Mouse (Mus musculus) large intestine, adult 2 months (tissue): ENCODE measurements around the gene Gdf9. TPM values are rescaled to one million over a fixed set of nuclear protein-coding genes. Genes with fewer than 3 reads are reported as not detected.
"Not testable (repeated sequence)": the region's sequence is repeated elsewhere in the genome, so short reads cannot be mapped to it uniquely, and the experiment has no call there.

Experiments used
- DNase-seq: peaks from one replicate; pipeline ENCODE4 v3.0.0-alpha.2; 2012; ENCODE audit warnings: low read depth, low spot score
- WGBS: fragments of 180-500 bp; shearing (Covaris S2); methylation state at CpG from one replicate; pipeline ENCODE4 v1.1.7; 2018; 5-methylcytosine and 5-hydroxymethylcytosine counted together
- polyA plus RNA-seq: library from polyadenylated mRNA; depleted of rRNA; stranded (reverse); fragments of >200 nt; gene quantifications from 2 replicates; pipeline ENCODE4 v1.2.3, GENCODE M21; 2012; rRNA removed

The Gdf9 gene
- polyA plus RNA-seq, result 0.92 and 1.1 TPM in 2 replicates

DNA sequence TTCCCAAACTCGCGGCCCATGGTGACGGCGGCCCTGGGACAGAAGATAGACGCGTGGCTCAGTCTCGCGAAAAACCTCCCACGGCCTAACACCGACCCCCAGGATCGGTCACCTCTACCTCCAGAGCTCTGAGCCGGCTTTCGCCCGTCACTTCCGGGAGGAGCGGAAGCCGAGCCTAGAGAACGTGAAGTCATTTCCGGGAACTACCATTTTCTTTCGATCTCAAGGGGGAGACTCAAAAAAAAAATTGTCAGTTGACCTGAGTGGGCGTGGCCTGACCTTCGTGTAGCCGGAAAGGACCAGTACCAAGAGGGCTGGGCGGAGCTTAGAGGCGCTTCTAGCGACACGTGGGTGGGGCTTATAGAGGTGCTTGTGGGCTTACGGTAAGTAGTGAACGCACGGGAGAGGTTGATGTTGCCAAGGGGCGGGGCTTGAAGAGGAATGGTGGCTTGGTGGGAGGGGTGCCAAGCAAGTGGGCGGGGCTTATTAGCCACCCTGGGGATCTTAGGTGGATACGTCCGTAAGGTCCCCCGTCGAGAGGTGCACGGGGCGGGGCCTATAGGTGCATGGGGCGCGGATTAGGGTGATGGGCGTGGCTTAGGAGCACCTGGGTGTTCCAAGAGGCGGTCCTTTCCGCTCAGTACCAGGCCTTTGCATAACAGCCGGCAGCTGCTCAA lies at the start of gene Gdf9, which contains the start of gene Uqcrq:
Gdf9 (plus strand) TSS at position 354 of the 677 bp plus-strand sequence.
Uqcrq (minus strand) TSS at position 162 of the 677 bp plus-strand sequence.
- peak; percentile 99 for DNase-seq
- WGBS, result under 1% methylated on average over 44 of the region's 44 CpGs

DNA sequence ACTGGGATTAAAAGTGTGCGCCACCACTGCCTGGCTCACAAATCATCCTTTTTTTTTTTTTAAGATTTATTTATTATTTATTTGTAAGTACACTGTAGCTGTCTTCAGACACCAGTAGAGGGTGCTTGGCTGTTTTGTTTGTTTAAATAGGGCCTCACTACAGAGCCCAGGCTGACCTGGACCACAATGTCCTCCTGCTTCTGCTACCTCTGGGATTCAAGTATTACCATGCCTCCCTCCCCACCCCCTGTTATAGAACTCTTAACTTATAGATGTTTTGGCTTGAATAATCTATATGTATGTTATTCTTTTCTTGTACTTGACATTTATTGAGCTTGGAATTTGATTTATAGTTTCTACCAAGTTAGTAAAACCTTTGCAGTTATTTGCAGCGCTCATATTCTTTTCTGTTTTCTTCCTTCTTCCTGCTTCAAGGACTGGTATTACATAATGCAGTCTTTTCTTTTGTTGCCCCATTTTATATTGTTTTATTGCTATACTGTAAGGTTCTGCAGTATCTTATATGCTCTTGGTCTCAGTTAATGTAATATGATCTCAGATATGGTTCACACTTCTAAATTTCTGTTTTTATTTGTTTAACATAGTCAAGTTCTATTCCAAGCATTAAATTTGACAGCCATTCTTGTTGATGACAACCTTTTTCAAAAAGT lies 46.9 kb upstream of the Gdf9 start:
- DNase-seq, result peak; percentile 36
- WGBS, result 60% methylated on average over 2 of the region's 2 CpGs

DNA sequence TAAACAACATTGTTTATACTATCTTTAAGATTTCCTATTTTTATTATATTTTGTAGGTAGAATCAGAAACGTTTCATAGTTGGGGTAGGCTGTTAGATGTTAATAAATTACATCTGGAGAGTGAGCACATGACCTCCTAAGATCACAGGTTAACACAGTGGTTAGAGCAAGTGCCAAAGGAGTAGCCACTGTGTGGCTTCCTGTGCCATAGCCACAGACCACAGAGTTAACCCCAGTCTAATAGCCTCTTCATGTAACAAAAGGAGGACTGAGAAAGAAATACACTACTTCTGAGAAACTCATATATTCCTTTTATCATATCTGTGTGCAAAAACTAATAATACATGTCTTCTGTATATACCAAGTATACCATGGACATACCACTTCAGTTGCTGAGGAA lies 37.0 kb upstream of the Gdf9 start:
- no peak for DNase-seq
- 62% methylated on average over 1 of the region's 1 CpGs for WGBS

DNA sequence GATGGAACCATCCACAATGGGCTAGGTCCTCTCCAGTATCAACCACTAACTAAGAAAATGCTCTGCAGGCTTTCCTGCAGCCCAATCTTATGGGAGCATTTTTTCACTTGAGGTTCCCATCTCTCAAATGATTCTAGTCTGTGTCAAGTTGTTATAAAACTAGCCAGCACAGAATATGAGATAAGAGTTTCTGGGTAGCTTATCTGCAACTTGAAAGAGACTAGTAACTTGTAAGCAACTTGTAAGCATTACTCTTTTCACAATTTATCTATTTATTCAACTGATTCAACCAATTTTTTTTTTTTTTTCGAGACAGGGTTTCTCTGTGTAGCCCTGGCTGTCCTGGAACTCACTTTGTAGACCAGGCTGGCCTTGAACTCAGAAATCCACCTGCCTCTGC lies 27.2 kb upstream of the Gdf9 start:
- no peak for DNase-seq
- WGBS, result 83% methylated on average over 1 of the region's 1 CpGs

DNA sequence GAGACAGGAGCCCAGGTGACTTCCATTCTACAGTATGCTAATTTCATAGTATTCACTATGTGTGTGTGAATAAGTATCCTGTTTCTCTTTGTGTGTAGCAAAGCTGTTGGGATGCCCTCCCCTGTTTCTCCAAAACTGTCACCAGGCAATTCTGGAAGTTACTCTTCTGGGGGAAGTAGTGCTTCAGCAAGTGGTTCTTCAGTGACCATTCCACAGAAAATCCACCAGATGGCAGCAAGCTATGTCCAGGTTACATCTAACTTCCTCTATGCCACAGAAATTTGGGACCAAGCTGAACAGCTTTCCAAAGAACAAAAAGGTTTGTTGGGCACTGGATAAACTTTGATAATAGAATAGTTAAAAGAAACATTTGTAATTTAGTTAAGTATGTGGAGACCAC lies 19.1 kb upstream of the Gdf9 start:
- no peak for DNase-seq

DNA sequence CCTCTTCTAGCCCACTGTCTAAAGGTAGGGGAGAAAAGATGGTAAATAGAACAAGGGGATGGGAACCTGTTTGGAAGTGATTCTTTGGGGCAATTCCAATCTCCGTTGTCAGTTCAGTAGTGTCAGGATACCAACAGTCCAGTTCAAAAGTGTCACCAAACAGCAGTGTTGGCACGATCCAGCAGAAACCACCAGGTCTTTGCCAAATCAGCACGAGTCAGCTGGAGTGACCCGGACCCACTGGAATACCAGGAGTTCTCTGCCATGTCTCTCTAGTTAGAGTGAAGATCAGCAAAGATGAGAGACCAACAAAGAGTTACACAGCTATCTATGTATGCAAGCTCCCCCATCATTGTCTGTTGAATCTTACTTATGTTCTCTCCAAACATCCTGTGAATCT lies 17.0 kb upstream of the Gdf9 start:
- no peak for DNase-seq
- 90% methylated on average over 4 of the region's 4 CpGs for WGBS

DNA sequence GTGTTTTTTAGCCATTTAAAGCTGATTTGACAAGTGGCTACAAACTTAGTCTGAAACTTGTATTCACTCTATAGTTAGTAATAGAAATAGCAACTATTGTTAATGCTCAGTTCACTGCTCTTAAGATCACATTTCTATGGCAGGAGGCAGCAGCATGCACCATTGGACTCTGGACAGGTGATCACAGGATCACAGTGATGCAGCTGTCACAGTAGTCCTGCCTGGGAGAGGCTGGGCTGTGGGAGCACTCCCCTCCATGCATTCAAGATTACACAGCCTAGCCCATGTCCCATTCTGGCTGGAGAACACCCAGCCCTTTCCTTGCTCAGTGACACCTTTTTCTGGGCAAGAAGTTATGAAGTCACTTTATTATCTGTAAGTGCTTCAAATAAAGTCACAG lies 12.8 kb upstream of the Gdf9 start:
- no peak for DNase-seq

DNA sequence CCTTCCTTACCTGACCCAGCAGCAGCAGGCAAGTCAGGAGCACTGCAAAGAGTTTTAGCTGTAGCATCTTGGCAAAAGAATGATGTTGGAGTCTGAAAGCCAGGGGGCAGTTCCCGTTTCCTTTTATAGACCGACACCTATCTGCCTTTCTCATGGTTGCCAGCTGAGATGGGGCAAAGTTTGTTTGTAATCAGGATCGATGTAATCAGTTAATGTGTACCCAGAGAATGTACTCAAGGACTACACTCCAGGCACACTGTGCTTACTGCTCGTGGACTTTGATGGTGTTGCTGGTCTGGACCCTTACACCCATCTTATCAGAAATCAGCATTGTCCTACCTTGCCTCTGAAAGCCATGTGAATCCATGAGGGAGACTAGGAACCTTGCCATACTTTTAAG lies 7.8 kb upstream of the Gdf9 start, which contains the start of gene Leap2:
Leap2 (minus strand) TSS at position 135 of the 400 bp plus-strand sequence.
- DNase-seq, result no peak
- 35% methylated on average over 4 of the region's 4 CpGs for WGBS

DNA sequence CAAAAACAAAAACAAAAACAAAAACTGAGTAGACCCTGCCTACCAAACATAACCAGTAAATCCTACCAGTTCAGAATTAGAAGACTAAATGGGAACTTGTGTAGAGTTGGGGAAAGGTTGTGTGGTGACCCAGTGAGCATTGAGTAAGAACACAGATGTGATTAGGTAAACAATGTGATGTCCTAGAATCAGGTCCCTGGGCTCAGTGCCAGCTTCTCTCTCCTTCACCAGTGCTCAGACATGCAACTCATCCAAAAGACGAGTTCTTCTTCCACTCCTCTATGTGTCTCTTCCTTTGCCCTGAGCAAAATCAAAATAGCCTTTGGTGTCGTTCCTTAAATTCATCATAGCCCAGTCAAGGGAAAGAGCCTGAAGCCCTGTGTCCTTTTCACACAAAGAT lies 6.0 kb upstream of the Gdf9 start:
- 79% methylated on average over 2 of the region's 2 CpGs for WGBS
- no peak for DNase-seq

DNA sequence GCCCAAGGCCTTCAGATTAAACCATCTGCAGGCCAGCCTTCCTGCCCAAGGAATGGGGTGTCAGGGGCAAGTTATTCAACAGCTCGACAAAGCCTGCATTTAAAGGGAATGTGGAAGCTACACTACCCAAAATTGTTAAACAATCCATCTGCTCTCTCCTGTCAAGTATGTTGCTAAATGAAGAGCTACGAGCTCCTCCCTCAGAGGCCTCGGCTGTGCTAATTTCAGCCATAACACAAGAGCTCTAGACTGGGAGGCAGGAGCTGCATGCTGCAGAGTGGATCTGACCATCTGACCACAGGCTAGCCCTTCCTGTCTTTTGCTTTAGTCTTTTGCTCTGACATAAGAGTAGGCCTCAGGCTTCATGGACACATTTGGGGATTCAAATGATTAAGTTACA lies 5.6 kb upstream of the Gdf9 start:
- 61% methylated on average over 3 of the region's 3 CpGs for WGBS
- no peak for DNase-seq

DNA sequence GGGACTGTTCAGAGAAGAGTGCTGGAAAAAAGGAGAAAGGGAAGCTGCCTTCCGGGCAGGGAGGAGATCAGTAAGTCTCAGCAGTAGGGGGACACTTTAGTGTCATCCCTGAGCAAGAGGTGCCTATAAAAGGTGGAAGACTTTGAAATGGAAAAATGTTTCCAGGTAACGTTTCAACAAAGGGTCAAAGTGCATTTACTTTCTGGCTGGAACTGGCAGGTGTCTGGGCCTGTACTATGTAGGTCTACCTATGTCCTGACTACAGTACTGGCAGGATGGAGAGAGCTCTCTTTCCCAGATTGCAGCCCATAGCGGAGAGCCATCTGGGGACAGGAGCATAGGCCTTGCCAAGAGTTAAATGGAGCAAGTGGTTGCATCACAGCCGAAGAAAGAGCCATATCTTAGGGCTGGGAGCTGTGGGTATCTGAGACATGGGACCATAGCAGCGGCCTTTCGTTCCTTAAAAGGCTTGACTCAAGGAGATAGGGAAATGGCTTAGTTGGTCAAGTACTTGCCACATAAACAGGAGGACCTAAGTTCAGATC lies 5.0 kb upstream of the Gdf9 start:
- WGBS, result 70% methylated on average over 6 of the region's 6 CpGs
- no peak for DNase-seq

DNA sequence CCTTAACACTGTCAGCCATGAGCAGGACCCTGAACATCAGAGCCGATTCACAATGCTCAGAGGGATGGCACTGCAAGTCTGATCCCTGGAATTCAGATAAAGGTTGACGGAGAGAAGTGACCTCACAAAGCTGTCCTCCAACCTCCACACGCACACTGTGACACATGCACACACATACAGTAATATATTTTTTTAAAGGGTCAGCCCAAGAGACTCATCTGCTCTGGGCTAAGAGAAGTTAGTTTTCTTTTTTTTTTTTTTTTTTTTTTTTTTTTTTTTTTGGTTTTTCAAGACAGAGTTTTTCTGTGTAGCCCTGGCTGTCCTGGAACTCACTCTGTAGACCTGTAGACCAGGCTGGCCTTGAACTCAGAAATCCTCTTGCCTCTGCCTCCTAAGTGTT lies 3.9 kb upstream of the Gdf9 start:
- not testable (repeated sequence) for DNase-seq
- 84% methylated on average over 3 of the region's 3 CpGs for WGBS

DNA sequence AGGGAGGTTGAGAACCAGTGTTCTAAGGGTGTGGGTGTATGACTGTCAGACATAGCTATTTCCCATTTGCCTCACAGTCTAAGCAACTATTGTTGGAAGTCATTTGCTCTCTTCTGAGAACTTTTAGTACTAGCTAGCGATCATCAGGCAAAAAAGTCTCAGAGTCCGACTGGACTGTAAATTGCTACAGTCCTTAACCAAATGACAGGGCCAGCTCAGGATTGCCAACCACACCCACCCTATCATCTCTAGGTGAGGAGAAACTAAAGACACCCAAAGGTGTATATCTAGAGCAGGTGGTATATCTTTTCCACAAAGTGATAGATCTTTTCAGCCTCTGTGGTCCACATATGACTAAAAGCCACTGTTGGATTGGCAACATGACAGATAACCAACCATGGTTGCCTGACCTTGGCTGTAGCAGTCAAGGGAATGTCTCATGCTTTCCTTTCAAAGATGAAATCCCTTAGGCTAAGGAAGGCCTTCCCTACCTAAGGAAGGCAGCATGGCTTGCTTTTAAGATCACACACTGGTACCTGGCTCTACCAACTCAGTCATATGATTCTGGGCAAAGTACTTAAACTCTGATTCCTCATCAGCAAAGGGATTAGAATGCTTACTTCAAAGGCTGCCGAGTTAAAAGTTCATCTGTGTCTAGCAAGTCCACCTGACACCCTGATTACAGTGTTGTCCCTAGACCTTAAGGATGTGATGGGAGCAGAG lies 2.7 kb upstream of the Gdf9 start:
- DNase-seq, result no peak
- WGBS, result 62% methylated on average over 3 of the region's 3 CpGs

DNA sequence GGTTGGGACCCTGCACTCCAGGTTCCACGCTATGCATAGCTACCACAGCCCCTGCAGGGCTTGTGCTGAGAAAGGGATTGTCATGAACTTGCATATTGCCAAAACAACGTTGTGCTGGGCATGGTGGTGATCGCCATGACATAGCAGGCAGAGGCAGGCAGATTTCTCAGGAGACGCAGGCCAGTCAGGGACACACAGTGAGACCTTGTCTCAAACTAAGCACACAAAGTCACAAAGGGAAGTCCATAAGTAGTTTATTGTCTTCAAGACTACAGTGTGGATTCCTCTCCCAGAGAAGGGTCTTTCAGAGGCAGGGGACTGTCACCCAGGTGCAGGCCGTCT lies 2.1 kb upstream of the Gdf9 start:
- WGBS, result 95% methylated on average over 5 of the region's 5 CpGs
- DNase-seq, result no peak

DNA sequence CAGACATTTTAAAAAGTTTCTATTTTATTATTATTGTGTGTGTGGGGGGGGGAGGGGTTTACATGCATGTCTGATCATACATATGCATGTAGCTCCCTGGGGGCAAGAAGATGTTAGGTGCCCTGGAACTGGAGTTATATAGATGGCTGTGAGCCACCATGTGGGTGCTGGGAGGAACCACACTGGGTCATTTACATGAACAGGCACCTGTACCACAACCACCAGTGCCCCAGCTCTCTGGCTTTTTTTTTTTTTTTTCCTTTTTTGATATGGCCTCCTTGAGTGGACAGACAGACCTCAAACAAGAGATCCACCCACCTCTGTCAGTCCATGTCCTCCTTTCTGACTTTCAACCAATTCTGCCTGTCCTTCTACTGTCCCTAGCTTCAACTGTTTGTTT lies 1.6 kb upstream of the Gdf9 start:
- DNase-seq, result no peak

DNA sequence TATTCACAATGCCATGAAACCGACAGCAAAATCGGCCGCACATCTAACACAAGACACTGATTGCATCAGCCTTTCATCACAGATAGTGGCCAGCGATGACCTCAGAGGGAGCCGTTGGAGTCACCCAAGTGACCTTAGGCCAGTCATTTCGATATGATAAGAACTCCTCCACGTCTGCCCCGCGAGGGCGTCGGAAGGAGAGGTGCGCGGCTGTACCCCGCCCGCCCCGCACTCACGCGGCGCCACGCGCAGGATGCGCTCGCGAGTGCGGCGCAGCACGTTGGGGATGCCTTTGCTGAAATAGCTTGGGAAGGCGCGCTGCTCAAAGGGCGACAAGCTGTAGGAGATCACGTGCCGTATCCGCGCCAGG lies 538 bp upstream of the Gdf9 start:
- WGBS, result under 1% methylated on average over 34 of the region's 34 CpGs
- DNase-seq, result no peak

DNA sequence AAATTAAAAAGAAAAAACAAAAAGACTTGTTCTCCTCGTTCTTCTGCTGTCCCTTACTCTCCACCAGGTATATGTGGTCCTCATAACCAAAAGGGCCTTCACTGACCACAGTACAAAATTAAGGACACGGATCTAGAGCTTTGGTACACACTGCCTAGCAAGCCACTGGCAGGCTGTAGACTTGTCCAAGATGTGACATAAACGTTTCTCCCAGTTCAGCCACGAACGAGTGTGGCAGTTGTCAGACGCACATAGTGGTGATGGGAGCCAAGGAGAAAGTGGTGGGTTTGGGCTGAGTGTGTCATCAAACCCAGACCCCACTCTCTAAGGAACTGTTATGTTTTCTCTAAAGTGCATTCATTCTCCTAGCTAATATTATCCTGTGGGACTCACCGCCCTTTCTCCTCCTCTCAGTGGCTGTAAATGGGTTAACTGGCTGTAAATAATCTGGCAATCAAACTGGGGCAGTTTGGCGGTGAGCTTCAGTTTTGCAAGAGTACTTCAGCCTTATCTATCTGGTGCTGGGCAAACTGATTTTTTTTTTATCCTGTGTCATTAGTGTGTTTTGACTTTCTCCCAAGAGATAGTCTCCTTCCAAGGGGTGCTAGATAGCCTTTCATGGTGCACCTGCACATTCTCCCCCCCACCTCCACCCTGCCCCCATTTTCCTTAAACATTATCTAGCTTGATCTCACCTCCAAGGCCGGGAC lies 679 bp downstream of the Gdf9 start:
- DNase-seq, result no peak
- 5% methylated on average over 9 of the region's 9 CpGs for WGBS

DNA sequence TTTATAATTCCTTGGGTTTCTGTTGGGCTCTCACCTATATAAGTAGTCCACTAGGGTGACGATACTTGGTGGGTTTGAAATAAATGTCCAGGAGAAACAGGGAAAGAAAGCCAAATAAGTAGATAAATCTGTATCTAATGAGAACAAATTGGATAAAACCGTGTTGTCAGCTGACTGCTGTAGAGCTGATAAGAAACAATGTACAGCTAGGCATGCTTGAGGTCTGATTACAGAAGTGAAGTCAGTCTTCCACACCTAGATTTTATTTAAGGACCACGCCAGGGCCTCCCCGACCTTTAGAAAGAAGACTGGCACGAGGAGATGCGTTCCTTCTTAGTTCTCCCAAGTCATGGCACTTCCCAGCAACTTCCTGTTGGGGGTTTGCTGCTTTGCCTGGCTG lies 2.2 kb downstream of the Gdf9 start:
- 59% methylated on average over 6 of the region's 6 CpGs for WGBS
- no peak for DNase-seq

DNA sequence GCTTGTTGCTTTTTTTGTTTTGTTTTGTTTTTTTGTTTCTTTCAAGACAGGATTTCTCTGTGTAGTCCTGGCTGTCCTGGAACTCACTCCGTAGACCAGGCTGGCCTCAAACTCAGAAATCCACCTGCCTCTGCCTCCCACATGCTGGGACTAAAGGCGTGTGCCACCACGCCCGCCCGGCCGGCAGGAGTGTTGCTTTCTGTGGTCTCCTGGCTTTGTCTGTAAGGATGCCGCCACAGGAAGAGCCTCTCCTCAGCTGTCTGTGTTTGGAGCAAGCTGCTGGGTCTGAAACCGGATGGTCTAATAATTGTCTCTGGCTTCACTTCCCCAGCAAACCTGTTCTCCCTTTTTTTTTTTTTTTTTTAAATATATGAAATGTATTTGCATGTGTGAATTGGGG lies 4.7 kb downstream of the Gdf9 start:
- WGBS, result 77% methylated on average over 8 of the region's 8 CpGs
- no peak for DNase-seq

DNA sequence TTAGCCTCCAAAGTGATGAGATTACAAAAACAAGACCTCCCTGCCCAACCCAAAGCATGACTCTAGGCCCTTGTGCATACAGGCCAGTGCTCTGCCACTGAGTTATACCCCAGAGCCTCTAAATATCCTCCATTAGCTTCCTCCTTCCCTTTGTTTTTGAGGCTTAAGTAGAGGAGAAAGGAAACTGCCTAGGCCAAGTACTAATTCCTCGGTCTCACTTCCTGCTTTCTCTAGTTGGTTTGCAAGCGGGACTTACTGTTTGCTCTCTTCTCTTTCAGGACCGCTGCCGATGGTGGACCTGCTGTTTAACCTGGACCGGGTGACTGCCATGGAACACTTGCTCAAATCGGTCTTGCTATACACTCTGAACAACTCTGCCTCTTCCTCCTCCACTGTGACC lies 5.5 kb downstream of the Gdf9 start:
- 85% methylated on average over 6 of the region's 6 CpGs for WGBS

More for the DNA sequence above, 5.5 kb downstream of the Gdf9 start:
- no peak for DNase-seq
